Mouse (Mus musculus) testis, adult 2 months (tissue): ENCODE data around the gene Arhgef33.

Source experiments
- CTCF ChIP-seq: fragments of 200-500 bp; IDR thresholded peaks from 2 replicates; pipeline ENCODE4 v1.5.1; 2012; ENCODE audit warnings: low read depth, mild to moderate bottlenecking, inconsistent platforms, low read length, moderate library complexity; ENCODE audit not compliant: control insufficient read depth, insufficient read depth, insufficient replicate concordance
- POLR2A ChIP-seq: fragments of 200-500 bp; IDR thresholded peaks from 2 replicates; pipeline ENCODE4 v1.6.1; 2012; ENCODE audit warnings: low read depth, mild to moderate bottlenecking, inconsistent platforms, low read length, moderate library complexity; ENCODE audit not compliant: control insufficient read depth

DNA sequence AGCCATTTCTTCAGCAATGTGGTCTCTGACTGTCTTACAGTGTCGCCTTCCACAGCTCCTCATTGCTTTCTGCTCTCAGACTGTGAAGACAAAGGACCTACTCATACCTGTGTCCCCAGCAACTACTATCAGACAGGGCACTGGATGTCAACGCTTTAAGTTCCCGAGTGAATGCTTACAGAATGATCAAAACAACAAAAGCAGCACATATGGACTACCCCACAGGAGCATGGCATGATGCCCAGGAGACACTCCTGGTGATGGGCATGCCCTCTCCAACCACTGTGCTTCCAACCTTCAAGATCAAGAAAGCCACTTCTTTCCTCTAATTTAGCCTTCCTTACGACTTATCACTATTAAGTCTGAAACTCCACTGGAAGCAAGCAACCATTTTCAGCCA lies 40.1 kb upstream of the Arhgef33 start:
- TF ChIP-seq CTCF (no peak), POLR2A (no peak)
